Comparison of ENCODE assay signal across 17 mouse cellular contexts in the genomic region with DNA sequence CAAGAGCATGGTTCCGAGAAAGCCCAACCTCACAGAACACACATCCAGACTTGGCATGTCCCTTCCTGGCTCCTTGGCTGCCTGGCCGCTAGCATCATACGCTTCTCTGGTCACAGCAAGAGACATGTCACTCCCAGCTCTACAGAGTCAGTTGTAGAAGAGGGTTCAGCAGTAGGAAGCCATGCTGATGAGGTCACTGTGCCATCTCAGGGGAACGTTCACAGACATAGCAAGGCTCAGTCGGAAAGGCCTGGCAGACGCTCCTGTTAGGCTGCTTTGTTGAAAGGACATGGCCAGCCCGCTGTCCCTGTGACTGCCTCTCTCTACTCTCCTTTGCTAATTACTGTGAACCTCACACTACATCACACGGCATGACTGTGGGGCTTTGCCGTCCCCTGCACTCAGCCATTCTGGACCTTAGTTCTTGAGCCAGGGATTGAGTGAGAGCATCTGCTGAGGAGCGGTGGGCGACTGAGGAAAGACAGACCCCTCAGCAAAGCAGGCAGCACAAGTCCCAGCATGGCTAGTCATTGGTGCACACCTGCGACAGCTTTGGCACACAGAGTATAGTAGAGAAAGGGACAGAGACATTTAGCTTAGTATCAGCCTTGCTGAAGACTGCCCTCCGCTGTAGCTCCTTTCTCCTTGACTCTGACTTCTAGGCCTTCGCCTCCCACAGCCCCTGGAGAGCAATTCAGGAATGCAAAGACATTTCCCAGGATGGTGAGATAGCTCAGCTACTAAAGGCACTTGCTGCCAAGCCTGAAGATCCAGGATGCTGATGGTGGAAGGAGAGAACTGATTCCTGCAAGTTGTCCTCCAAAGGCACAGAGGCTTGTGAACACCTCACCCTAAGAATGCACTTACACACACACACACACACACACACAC.
DNase-seq lines count a peak whose midpoint lies in the region; ATAC-seq lines count a peak whose summit lies in the region.
"Had no signal": no experiment of that assay in that cellular context is flagged by ENCODE, and none has a peak within 500 bp of the region (broad histone marks: within the 10 kb centered on the region; RNA-seq: fewer than 3 reads in every experiment).

No protein-coding gene starts in this region.

- H3K9me3 ChIP-seq in heart, embryonic 10.5 days = no peaks in the 10 kb centered on the region
- no peaks in the 10 kb centered on the region for H3K9me3 ChIP-seq in midbrain, embryonic 13.5 days
- H3K9me3 ChIP-seq in midbrain, embryonic 16.5 days (replicated peaks; ENCODE audit: control insufficient read depth, low read length, poor library complexity, severe bottlenecking) = no peaks in the 10 kb centered on the region
- H3K9me3 ChIP-seq: limb, embryonic 15.5 days; neural tube, embryonic 13.5 days had no signal

- H3K36me3 ChIP-seq in heart, embryonic 10.5 days = no peaks in the 10 kb centered on the region
- no peaks in the 10 kb centered on the region for H3K36me3 ChIP-seq in midbrain, embryonic 13.5 days
- no peaks in the 10 kb centered on the region for H3K36me3 ChIP-seq in midbrain, embryonic 16.5 days (ENCODE audit: control insufficient read depth, insufficient read depth, low read length)
- H3K36me3 ChIP-seq: limb, embryonic 15.5 days; neural tube, embryonic 13.5 days had no signal

- H3K4me2 ChIP-seq in midbrain, embryonic 13.5 days (replicated peaks) = no peak overlapping the region
- no peak overlapping the region for H3K4me2 ChIP-seq in midbrain, embryonic 16.5 days (ENCODE audit: low read length)
- H3K4me2 ChIP-seq: heart, embryonic 11.5 days; limb, embryonic 15.5 days; neural tube, embryonic 13.5 days had no signal

- no peaks in the 10 kb centered on the region for H3K4me1 ChIP-seq in heart, embryonic 10.5 days
- peaks cover 31% of the 10 kb centered on the region for H3K4me1 ChIP-seq in midbrain, embryonic 13.5 days (replicated peaks)
- peaks cover 10% of the 10 kb centered on the region for H3K4me1 ChIP-seq in midbrain, embryonic 16.5 days (ENCODE audit: control insufficient read depth, insufficient read depth, low read length)
- H3K4me1 ChIP-seq: limb, embryonic 15.5 days had no signal

- 0 out of 2 replicates have a peak overlapping the region, but pooled peaks have one; percentile 1 for H3K9ac ChIP-seq in midbrain, embryonic 13.5 days (replicated peaks)
- no peak overlapping the region for H3K9ac ChIP-seq in midbrain, embryonic 16.5 days (ENCODE audit: low read depth, low read length)
- H3K9ac ChIP-seq: limb, embryonic 15.5 days; liver, postnatal 0 days; neural tube, embryonic 13.5 days had no signal

- no peak overlapping the region for H3K27ac ChIP-seq in heart, embryonic 10.5 days
- H3K27ac ChIP-seq in midbrain, embryonic 13.5 days = no peak overlapping the region
- no peak overlapping the region for H3K27ac ChIP-seq in midbrain, embryonic 16.5 days (ENCODE audit: low read length)
- H3K27ac ChIP-seq: limb, embryonic 15.5 days; neural tube, embryonic 13.5 days had no signal

- no peak overlapping the region for H3K4me3 ChIP-seq in heart, embryonic 10.5 days
- H3K4me3 ChIP-seq in midbrain, embryonic 13.5 days (replicated peaks) = no peak overlapping the region
- H3K4me3 ChIP-seq in midbrain, embryonic 16.5 days (ENCODE audit: low read depth, low read length) = no peak overlapping the region
- H3K4me3 ChIP-seq: erythroblast, embryonic 14.5 days; limb, embryonic 15.5 days; neural tube, embryonic 13.5 days had no signal

- WGBS in heart, embryonic 10.5 days = 64% methylated on average over 14 of the region's 14 CpGs
- WGBS in midbrain, embryonic 13.5 days = 55% methylated on average over 14 of the region's 14 CpGs
- 49% methylated on average over 14 of the region's 14 CpGs for WGBS in midbrain, embryonic 16.5 days

- ATAC-seq in midbrain, embryonic 13.5 days = no peak
- no peak for ATAC-seq in midbrain, embryonic 16.5 days
- ATAC-seq: liver, postnatal 0 days had no signal

- peak; percentile 2 to 8 for DNase-seq in heart, postnatal 14 days
- no peak for DNase-seq in heart, embryonic 10.5 days (ENCODE audit: low spot score)
- peak; percentile 92 for DNase-seq in cerebellum, adult 9-11 months
- DNase-seq in retina, embryonic 14.5 days (ENCODE audit: low spot score) = peak; percentile 64
- no peak for DNase-seq in adrenal gland, postnatal 4 days (ENCODE audit: low spot score in 2 of 2)
- DNase-seq in layer of hippocampus, postnatal 10 days (ENCODE audit: low spot score in 2 of 2) = no peak
- DNase-seq: adrenal gland, adult 2 months; gastrocnemius, postnatal 10 days; heart, postnatal 4 days; kidney, adult 18-20 months; liver, postnatal 0 days had no signal

- intact Hi-C loops in heart, postnatal 14 days (cut with DNase I) = no loop called here

- peaks cover 11% of the 10 kb centered on the region; the same call in 1 of the 2 replicates for H3K27me3 ChIP-seq in heart, embryonic 10.5 days (ENCODE audit: insufficient read depth, poor library complexity, severe bottlenecking)
- peaks cover 28% of the 10 kb centered on the region for H3K27me3 ChIP-seq in midbrain, embryonic 13.5 days
- no peaks in the 10 kb centered on the region for H3K27me3 ChIP-seq in midbrain, embryonic 16.5 days (ENCODE audit: control insufficient read depth, insufficient read depth, low read depth, low read length)
- H3K27me3 ChIP-seq: limb, embryonic 15.5 days; neural tube, embryonic 13.5 days had no signal

Comparison
In these comparisons a context has a peak if more than half of its experiments do, and no peak if none do; other contexts are left out.
1. DNase-seq: peak in heart, postnatal 14 days (2 of 2), cerebellum, adult 9-11 months (single experiment) and retina, embryonic 14.5 days (single experiment); none in heart, embryonic 10.5 days (single experiment), adrenal gland, postnatal 4 days (0 of 2) and layer of hippocampus, postnatal 10 days (0 of 2).